Mouse (Mus musculus) limb, embryonic 13.5 days (tissue): ENCODE data around the gene Cd81. TPM values are rescaled to one million over a fixed set of nuclear protein-coding genes. Genes with fewer than 3 reads are reported as not detected.
A peak's percentile ranks its signal among the peaks of the same experiment; 100 is the strongest.

ENCODE experiments used
- ATAC-seq: fragments of 200-750 bp; cut with Nextera tagmentation; 2 replicates; pipeline ENCODE4 v1.8.0; 2017; ENCODE audit warnings: low read depth, moderate number of reproducible peaks, moderate TSS enrichment; ENCODE audit not compliant: low FRiP score
- H3K27ac ChIP-seq: fragments of 300-500 bp; sonication (generic); 2 replicates; pipeline ENCODE4 v1.5.1; 2015; ENCODE audit warnings: inconsistent platforms, mild to moderate bottlenecking, moderate library complexity
- H3K27me3 ChIP-seq: fragments of 300-500 bp; sonication (generic); 2 replicates; pipeline ENCODE4 v1.6.1; 2015; ENCODE audit warnings: mild to moderate bottlenecking, inconsistent platforms
- H3K36me3 ChIP-seq: fragments of 300-500 bp; sonication (generic); 2 replicates; pipeline ENCODE4 v1.6.1; 2015; ENCODE audit warnings: inconsistent platforms, mild to moderate bottlenecking, moderate library complexity
- H3K4me1 ChIP-seq: fragments of 300-500 bp; sonication (generic); 2 replicates; pipeline ENCODE4 v1.6.1; 2015; ENCODE audit warnings: inconsistent platforms
- H3K4me2 ChIP-seq: fragments of 300-500 bp; sonication (generic); replicated peaks from 2 replicates; pipeline ENCODE4 v1.6.1; 2015; ENCODE audit warnings: inconsistent platforms, mild to moderate bottlenecking, moderate library complexity
- H3K4me3 ChIP-seq: fragments of 300-500 bp; sonication (generic); 2 replicates; pipeline ENCODE4 v1.5.1; 2015; ENCODE audit warnings: moderate library complexity, mild to moderate bottlenecking, inconsistent platforms
- H3K9ac ChIP-seq: fragments of 300-500 bp; sonication (generic); 2 replicates; pipeline ENCODE4 v1.6.1; 2015; ENCODE audit warnings: mild to moderate bottlenecking, inconsistent platforms
- H3K9me3 ChIP-seq: fragments of 300-500 bp; sonication (generic); 2 replicates; pipeline ENCODE4 v1.6.1; 2016; ENCODE audit warnings: inconsistent platforms
- WGBS: fragments of 180-500 bp; shearing (Covaris S2); methylation state at CpG from one replicate; pipeline ENCODE4 v1.1.7; 2015; 5-methylcytosine and 5-hydroxymethylcytosine counted together
- polyA plus RNA-seq: library from polyadenylated mRNA; unstranded; fragments of >200 nt; fragmentation: Nextera tagmentation; extraction: Ambion mirVana; gene quantifications from 2 replicates; pipeline ENCODE4 v1.2.1, GENCODE M21; 2015

The Cd81 gene
- polyA plus RNA-seq, 1 experiment from 2014 or later: 532 TPM

DNA sequence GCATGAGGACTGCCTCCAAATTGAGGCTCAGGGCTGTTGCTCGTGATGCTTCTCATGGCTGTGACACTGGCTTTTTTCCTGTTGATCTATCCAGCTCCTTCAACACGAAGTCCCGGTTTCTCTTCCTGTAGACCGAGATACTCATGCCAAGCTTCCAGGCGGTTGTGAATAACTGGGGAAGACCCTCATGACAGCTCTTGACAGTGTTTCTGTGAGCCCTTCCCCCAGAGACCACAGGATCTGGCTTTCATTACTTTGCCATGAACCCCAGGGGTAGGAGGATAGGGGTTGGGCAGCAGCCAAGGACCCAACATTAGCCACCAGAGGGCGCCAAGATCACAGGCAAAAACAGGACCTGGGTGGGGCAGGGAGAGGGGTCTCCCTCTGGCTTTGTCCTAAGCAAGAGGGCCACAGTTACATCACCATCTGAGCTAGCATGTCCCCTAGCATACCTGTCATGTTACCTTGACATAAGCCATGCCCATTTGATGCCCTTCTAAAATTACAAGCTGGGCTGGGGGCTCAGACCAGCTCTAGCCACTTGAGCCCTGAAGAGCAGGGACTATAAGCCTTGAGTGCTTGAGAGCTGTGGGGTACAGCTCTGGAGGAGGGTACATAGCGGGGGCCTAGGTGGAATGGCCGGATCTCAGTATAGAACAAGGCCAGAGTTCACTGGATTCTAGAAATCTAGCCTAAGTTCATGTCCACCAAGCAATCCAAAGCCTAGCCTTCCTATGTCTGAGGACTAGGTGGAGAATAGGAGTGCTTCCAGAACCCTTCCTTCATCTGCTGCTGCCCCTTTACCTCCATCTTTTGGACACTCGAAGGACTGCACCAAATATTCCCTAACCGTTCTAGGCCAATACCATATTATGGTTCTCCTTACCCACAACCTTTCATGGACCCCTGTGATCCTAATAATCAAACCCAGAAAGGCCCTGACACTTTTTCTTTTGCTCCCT lies 42.3 kb downstream of the Cd81 start, which contains the start of gene Trpm5:
Gene Trpm5, minus strand, starts transcription at position 51 of the 962 bp plus-strand sequence.
- ATAC-seq: peak; percentile 71
- H3K4me1 ChIP-seq: peaks cover 9% of the 10 kb centered on the region
- H3K4me3 ChIP-seq: no peak within 1 kb of the TSS
- 47% methylated on average over 10 of the region's 10 CpGs for WGBS
- H3K27ac ChIP-seq: no peak within 1 kb of the TSS
- peaks cover 1% of the 10 kb centered on the region; the same call in 1 of the 2 replicates for H3K27me3 ChIP-seq
- no peak within 1 kb of the TSS for H3K4me2 ChIP-seq
- no peak within 1 kb of the TSS for H3K9ac ChIP-seq
- no peaks in the 10 kb centered on the region for H3K36me3 ChIP-seq
- no peaks in the 10 kb centered on the region for H3K9me3 ChIP-seq

DNA sequence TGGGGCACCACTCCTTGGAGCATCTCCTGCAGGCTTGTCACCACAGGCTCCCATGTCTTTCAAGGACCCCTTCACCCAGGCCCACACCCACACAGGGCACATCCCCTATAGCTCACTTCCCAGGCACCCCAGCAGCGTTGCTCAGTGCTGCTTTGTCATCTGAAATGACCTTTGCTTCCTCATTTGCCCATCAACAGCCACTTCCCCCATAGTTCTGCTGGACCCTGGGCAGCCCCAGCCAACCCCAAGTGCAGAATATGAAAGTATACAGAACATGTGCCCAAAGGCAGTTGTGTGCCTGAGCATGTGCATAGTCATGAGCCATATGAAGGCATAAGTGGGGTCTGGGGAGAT lies 43.0 kb downstream of the Cd81 start:
- 48% methylated on average over 1 of the region's 1 CpGs for WGBS
- no peaks in the 10 kb centered on the region for H3K9me3 ChIP-seq
- peaks cover 9% of the 10 kb centered on the region for H3K4me1 ChIP-seq
- H3K4me2 ChIP-seq: no peak overlapping the region
- no peaks in the 10 kb centered on the region for H3K36me3 ChIP-seq
- no peak overlapping the region for H3K4me3 ChIP-seq
- H3K27me3 ChIP-seq: peaks cover 5% of the 10 kb centered on the region; the same call in 1 of the 2 replicates
- H3K9ac ChIP-seq: no peak overlapping the region
- no peak overlapping the region for H3K27ac ChIP-seq
- ATAC-seq: 0 out of 2 replicates have a peak, but pooled peaks have one; percentile 6

DNA sequence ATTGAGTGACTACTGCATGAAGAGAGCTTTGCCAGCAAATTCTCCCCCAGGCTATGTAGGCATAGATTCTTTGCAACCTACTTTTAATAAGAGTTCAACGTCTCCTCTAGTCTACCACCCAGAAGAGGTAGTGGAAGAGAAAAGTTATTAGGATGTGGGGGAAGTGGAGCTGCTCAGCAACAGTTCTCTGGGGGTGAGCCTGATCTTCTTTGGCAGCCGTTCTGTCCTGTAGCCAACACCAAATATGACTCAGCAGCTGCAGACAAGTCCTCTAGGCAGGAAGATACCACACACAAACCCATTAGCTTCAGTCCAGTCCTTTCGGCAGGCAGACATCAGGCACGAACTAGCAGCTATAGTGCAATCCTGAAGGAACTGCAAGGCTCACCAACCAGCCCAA lies 48.2 kb downstream of the Cd81 start:
- H3K4me1 ChIP-seq: no peaks in the 10 kb centered on the region
- 61% methylated on average over 4 of the region's 4 CpGs for WGBS
- no peaks in the 10 kb centered on the region for H3K36me3 ChIP-seq
- no peak overlapping the region for H3K27ac ChIP-seq
- peaks cover 37% of the 10 kb centered on the region for H3K27me3 ChIP-seq
- no peaks in the 10 kb centered on the region for H3K9me3 ChIP-seq
- no peak overlapping the region for H3K4me2 ChIP-seq
- no peak for ATAC-seq
- H3K9ac ChIP-seq: no peak overlapping the region
- no peak overlapping the region for H3K4me3 ChIP-seq

DNA sequence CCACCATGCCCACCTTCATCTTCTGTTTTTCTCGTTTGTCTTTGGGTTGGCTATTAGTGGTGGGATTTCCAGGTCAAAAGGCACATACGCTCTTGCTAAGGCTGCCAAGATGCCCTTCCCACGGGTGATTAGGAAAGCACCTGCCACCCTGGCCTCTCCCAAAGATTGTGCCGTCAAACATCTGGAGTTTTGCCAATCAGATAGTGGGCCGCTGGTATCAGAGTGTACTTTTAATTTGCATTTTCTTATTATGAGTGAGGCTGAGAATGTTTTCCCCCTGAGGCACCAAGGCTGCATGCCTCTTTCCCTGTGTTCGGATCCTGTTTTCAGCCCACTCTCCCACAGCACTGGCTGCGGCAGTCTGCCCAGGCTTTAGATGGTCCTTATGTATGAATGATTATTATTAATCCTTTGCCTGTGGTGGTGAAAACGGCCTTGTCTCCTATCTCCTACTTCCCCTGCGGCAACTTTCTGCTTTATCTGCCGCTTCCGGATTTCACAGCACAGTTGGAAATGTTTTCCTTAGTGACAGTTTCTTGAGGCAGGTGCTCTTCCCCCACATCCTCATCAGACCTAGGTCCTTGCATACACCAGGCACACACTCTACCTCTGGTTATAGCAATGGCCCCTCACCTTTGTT lies 52.8 kb downstream of the Cd81 start:
- Histone ChIP-seq H3K9ac (no peak overlapping the region), H3K4me3 (no peak overlapping the region), H3K36me3 (no peaks in the 10 kb centered on the region), H3K9me3 (no peaks in the 10 kb centered on the region), H3K27ac (no peak overlapping the region), H3K4me2 (no peak overlapping the region), H3K4me1 (peaks cover 10% of the 10 kb centered on the region), H3K27me3 (peaks cover 78% of the 10 kb centered on the region)
- 69% methylated on average over 11 of the region's 11 CpGs for WGBS
- no peak for ATAC-seq

DNA sequence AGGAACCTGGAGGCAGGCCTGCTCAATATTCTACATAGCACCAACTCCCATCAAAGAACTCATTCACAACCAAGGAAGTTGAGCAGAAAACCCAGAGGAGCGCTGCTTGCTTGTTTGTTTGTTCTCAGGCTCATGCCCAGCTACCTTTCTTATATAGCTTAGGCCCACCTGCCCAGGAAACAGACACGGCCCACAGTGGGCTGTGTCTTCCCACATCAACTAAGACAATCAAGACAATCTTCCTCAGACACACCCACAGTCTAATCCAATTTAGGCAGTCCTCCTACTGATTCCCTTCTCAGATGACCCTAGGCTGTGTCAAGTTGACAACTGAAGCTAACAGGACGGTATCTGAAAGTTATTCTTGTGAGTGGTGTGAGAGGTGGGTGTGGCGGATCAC lies 53.5 kb downstream of the Cd81 start, which contains the start of gene Kcnq1:
Gene Kcnq1, plus strand, starts transcription at position 301 of the 400 bp plus-strand sequence.
- Histone ChIP-seq H3K4me1 (peaks cover 10% of the 10 kb centered on the region), H3K9ac (peak within 1 kb of the TSS; percentile 43; the same call in 1 of the 2 replicates), H3K4me2 (peak within 1 kb of the TSS; percentile 75), H3K36me3 (no peaks in the 10 kb centered on the region), H3K27ac (no peak within 1 kb of the TSS), H3K27me3 (peaks cover 78% of the 10 kb centered on the region), H3K9me3 (no peaks in the 10 kb centered on the region), H3K4me3 (peak within 1 kb of the TSS; percentile 45)
- 60% methylated on average over 4 of the region's 4 CpGs for WGBS
- no peak for ATAC-seq

DNA sequence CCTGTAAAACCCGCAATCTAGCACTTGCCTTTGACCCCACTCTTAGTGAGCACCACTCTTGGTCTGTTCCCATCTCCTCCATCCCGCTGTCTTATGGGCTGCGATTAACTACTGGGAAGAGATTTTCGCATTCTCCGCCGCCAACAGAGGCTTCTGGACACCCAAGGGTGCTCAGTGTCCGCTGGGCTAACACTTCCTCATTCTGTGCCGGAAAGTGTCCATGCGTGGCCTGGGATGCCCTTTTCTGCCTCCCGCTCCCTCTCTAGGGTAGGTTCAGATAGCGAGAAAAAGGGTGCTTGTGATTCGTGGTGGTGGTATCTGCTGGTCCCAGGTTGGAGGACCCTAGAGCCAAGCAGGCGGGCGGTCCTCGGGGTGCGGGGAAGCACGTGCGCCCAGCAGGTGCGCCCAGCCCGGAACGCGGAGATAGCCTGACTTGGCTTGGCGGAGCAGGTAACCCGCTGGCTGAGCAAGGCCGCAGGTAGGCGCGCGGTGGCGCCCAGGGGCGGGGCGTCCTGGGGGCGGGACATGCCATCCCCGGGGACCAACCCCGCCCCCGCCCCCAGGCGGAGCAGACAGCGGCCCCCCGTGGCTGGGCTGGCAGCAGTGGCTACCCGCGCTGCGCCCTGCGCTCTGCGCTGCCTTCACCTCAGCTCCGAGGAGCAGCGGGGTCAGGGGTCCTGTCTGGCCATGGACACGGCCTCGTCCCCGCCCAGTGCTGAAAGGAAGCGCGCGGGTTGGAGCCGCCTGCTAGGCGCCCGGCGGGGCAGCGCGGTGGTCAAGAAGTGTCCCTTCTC lies 54.3 kb downstream of the Cd81 start:
- peaks cover 10% of the 10 kb centered on the region for H3K4me1 ChIP-seq
- no peaks in the 10 kb centered on the region for H3K9me3 ChIP-seq
- no peak for ATAC-seq
- 9% methylated on average over 53 of the region's 57 CpGs for WGBS
- no peaks in the 10 kb centered on the region for H3K36me3 ChIP-seq
- peak overlapping the region; percentile 45 for H3K4me3 ChIP-seq
- no peak overlapping the region for H3K27ac ChIP-seq
- H3K27me3 ChIP-seq: peaks cover 83% of the 10 kb centered on the region
- H3K4me2 ChIP-seq: peak overlapping the region; percentile 75
- peak overlapping the region; percentile 43; the same call in 1 of the 2 replicates for H3K9ac ChIP-seq

DNA sequence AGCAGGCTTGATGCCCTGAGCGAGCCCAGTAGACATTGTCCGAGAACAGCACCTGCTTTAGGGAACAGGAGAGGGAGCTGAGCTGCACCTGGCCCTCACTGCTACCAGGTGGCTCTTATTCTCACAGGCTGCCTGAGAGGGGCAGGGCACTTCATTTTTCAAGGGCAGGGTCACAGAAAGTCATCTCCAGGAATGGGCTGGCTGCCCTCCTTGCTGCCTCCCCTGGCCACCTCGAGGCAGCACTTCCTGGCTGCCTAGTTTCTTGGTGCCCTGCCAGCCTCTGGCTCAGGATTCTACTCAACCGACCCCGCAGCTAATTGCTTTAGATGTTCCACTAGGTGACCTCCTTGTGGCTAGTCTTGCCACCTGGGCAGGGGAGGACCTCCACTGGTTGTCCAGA lies 55.7 kb downstream of the Cd81 start:
- no peaks in the 10 kb centered on the region for H3K9me3 ChIP-seq
- no peak overlapping the region for H3K9ac ChIP-seq
- ATAC-seq: no peak
- no peak overlapping the region for H3K4me3 ChIP-seq
- WGBS: 40% methylated on average over 5 of the region's 5 CpGs
- peaks cover 76% of the 10 kb centered on the region for H3K27me3 ChIP-seq
- H3K27ac ChIP-seq: no peak overlapping the region
- H3K36me3 ChIP-seq: no peaks in the 10 kb centered on the region
- peaks cover 10% of the 10 kb centered on the region for H3K4me1 ChIP-seq
- H3K4me2 ChIP-seq: 0 out of 2 replicates have a peak overlapping the region, but pooled peaks have one; percentile 75

DNA sequence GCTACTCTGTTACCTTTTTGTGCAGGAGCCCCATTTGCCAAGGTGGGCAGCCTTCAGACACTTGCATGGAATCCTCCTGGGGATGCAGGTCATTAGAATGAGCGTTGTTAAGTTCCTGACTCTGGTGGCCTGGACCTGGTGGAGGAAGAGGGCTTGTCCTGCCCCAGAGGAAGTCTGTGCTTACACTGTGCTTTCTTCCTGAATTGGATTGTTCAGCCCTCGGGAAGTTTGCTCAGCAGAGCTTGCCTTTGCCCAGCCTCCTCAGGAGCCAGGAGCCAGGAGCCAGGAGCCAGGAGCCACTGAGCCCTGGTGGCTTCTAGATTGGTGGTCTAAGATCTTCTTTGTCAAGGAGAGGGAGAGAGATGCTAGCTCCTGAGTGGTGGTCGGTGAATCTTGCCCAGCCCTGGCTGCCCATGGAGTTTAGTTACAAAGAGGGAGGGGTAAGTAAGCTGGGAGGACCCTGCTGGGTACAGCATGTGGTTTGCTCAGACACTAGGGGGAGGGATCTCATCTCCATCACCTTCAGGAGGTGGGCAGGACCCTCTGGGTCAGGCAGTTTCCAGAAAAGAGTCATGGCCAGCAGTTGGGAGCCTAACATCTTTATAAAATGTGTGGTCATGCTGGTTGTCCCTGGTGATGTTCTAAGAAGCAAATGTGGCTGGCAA lies 56.6 kb downstream of the Cd81 start:
- H3K4me3 ChIP-seq: no peak overlapping the region
- H3K27ac ChIP-seq: no peak overlapping the region
- H3K27me3 ChIP-seq: peaks cover 69% of the 10 kb centered on the region
- H3K4me1 ChIP-seq: peaks cover 10% of the 10 kb centered on the region
- H3K36me3 ChIP-seq: no peaks in the 10 kb centered on the region
- H3K9ac ChIP-seq: no peak overlapping the region
- no peak for ATAC-seq
- H3K4me2 ChIP-seq: no peak overlapping the region
- 15% methylated on average over 3 of the region's 3 CpGs for WGBS
- no peaks in the 10 kb centered on the region for H3K9me3 ChIP-seq

DNA sequence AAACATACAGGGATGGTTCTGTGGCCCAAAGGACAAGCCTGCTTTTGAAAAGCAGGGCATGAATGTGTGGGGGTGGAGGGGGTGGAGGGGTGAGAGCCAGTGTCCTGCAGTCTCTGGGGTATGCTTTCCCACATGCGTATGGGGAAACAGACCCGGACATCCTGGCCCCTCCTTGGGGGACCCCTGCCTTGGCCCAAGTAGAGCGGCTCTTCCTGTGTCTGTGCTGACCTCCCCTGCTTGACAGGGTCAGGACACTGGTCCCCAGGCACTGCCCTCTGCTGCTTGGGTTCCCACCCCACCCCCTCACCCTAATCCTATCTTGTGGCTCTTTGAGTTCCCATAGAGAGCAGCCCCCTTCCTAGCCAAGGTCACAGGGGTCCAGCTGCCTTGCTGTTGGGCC lies 57.2 kb downstream of the Cd81 start:
- Histone ChIP-seq H3K4me3 (no peak overlapping the region), H3K36me3 (no peaks in the 10 kb centered on the region), H3K9me3 (no peaks in the 10 kb centered on the region), H3K27me3 (peaks cover 63% of the 10 kb centered on the region), H3K27ac (no peak overlapping the region), H3K4me2 (no peak overlapping the region), H3K4me1 (peaks cover 10% of the 10 kb centered on the region), H3K9ac (no peak overlapping the region)
- 65% methylated on average over 3 of the region's 3 CpGs for WGBS
- ATAC-seq: no peak

DNA sequence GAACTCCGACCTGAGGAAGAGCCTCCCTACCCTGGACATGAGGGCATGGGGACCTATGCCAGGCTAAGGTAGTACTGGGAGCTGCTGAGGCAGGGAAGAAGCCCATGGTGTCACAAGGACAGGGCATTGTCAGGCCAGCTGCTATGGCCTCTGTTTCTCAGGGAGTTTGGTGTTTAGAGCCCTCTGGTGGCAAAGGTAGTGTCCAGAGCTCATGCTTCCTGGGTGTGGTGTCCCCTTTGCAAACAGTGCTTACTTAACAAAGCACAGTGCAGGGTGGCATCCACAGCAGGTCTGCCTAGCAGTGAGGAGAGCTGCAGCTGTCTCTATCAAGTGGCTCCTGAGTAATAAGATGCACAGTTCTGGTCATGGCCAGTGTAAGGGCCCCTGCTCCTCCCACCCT lies 58.3 kb downstream of the Cd81 start:
- no peak overlapping the region for H3K4me2 ChIP-seq
- H3K27me3 ChIP-seq: peaks cover 52% of the 10 kb centered on the region
- ATAC-seq: no peak
- H3K9me3 ChIP-seq: no peaks in the 10 kb centered on the region
- 68% methylated on average over 1 of the region's 1 CpGs for WGBS
- H3K36me3 ChIP-seq: no peaks in the 10 kb centered on the region
- no peak overlapping the region for H3K27ac ChIP-seq
- peaks cover 10% of the 10 kb centered on the region for H3K4me1 ChIP-seq
- no peak overlapping the region for H3K9ac ChIP-seq
- H3K4me3 ChIP-seq: no peak overlapping the region

DNA sequence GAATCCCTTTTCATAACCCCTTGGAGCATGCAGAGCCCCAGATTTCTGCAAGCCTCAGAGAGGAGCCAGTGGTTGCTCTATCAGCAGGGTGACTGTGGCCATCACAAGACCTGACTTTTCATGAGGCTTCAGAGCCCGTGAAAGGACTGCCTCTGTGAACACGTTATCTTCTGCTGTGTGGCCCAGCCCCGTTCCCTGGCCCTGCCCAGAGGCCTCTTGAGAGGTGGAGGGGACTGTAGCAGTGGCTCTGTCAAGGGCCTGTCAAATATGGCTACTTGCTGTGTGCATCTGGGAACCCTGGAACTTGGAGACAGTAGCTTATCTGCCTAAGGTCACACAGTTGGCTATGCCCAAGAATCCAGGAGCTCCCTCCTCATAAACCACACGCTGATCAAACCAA lies 59.2 kb downstream of the Cd81 start:
- 55% methylated on average over 4 of the region's 4 CpGs for WGBS
- no peaks in the 10 kb centered on the region for H3K36me3 ChIP-seq
- ATAC-seq: no peak

More for the DNA sequence above, 59.2 kb downstream of the Cd81 start:
- Histone ChIP-seq H3K9ac (no peak overlapping the region), H3K27me3 (peaks cover 43% of the 10 kb centered on the region), H3K4me2 (no peak overlapping the region), H3K4me1 (peaks cover 10% of the 10 kb centered on the region), H3K4me3 (no peak overlapping the region), H3K9me3 (no peaks in the 10 kb centered on the region), H3K27ac (no peak overlapping the region)
